Mouse (Mus musculus) effector memory CD4-positive, alpha-beta T cell, adult 5 months (primary cell): ENCODE data around the gene Wee1. TPM values are rescaled to one million over a fixed set of nuclear protein-coding genes. Genes with fewer than 3 reads are reported as not detected.

Experiments used
- polyA plus RNA-seq: library from polyadenylated mRNA; unstranded; fragments of 100-300 nt; shearing (Covaris generic); gene quantifications from one replicate; pipeline ENCODE4 v1.2.1, GENCODE M21; 2017

Gene Wee1
- 1.7 TPM for polyA plus RNA-seq

GRCm38 (mm10) chr7:110121516-110122288 is at the start of gene Wee1:
TSS of gene Wee1 (plus strand) at chr7:110122046.

Other genes starting within 250 kb of the Wee1 start
- 12.0 TPM for gene Dennd5a, start 161.6 kb upstream of the Wee1 start, polyA plus RNA-seq
- gene Tmem41b, start 135.1 kb upstream of the Wee1 start, polyA plus RNA-seq: 43.9 TPM
- 35.8 TPM for gene Ipo7, start 103.8 kb upstream of the Wee1 start, polyA plus RNA-seq
- gene Zfp143, start 60.8 kb upstream of the Wee1 start, polyA plus RNA-seq: 23.8 TPM
- 7.9 TPM for gene Swap70, start 99.7 kb downstream of the Wee1 start, polyA plus RNA-seq